9 mouse cellular contexts compared by ENCODE assay signal in genomic region chr2:152412526-152413157, GRCm38 (mm10). TPM values are rescaled to one million over a fixed set of nuclear protein-coding genes. Genes with fewer than 3 reads are reported as not detected.
DNase-seq lines count a peak whose midpoint lies in the region; ATAC-seq and TF ChIP-seq lines count a peak whose summit lies in the region.
"Had no signal": no experiment of that assay in that cellular context is flagged by ENCODE, and none has a peak within 500 bp of the region (broad histone marks: within the 10 kb centered on the region; RNA-seq: fewer than 3 reads in every experiment).

No protein-coding gene starts in this region.

- ATAC-seq in hindbrain, embryonic 11.5 days (ENCODE audit: low FRiP score) = no peak
- ATAC-seq in liver, postnatal 0 days = no peak

- H3K4me3 ChIP-seq in ES-E14 (ENCODE audit: insufficient read depth in 1 of 2, low read depth in 1 of 2, low read length in 2 of 2, poor library complexity in 1 of 2, severe bottlenecking in 1 of 2) = peak overlapping the region; percentile 69 to 81
- H3K4me3 ChIP-seq in hindbrain, embryonic 11.5 days (ENCODE audit: low read depth, low read length) = peak overlapping the region; percentile 92
- peak overlapping the region; percentile 89 for H3K4me3 ChIP-seq in liver, postnatal 0 days (ENCODE audit: low read depth, low read length)

- H3K9ac ChIP-seq in ES-E14 (ENCODE audit: insufficient read depth, low read depth, low read length, poor library complexity, severe bottlenecking) = peak overlapping the region; percentile 52; the same call in 1 of the 2 replicates
- peak overlapping the region; percentile 99 for H3K9ac ChIP-seq in hindbrain, embryonic 11.5 days (ENCODE audit: low read depth, low read length)
- H3K9ac ChIP-seq in liver, postnatal 0 days (replicated peaks) = peak overlapping the region; percentile 94; the same call in 1 of the 2 replicates

- peaks cover 3% of the 10 kb centered on the region; the same call in 1 of the 2 replicates for H3K36me3 ChIP-seq in ES-E14 (ENCODE audit: control insufficient read depth, insufficient read depth, low read length, poor library complexity, severe bottlenecking)
- H3K36me3 ChIP-seq in hindbrain, embryonic 11.5 days (ENCODE audit: control insufficient read depth, insufficient read depth, low read length) = no peaks in the 10 kb centered on the region
- no peaks in the 10 kb centered on the region for H3K36me3 ChIP-seq in liver, postnatal 0 days (replicated peaks; ENCODE audit: insufficient read depth, low read length)

- in situ Hi-C loops in ES-E14 (cut with MboI; ENCODE audit: low sequenced_read_pairs in 2 of 2, unreplicated experiment in 2 of 2) = no loop called here

- H3K27me3 ChIP-seq in hindbrain, embryonic 11.5 days (ENCODE audit: control insufficient read depth, insufficient read depth, low read length) = no peaks in the 10 kb centered on the region
- H3K27me3 ChIP-seq in liver, postnatal 0 days (ENCODE audit: insufficient read depth, low read length) = no peaks in the 10 kb centered on the region

- no peak overlapping the region for H3K27ac ChIP-seq in ES-E14 (ENCODE audit: insufficient read depth, low read depth, low read length, poor library complexity, severe bottlenecking)
- peak overlapping the region; percentile 65; the same call in 1 of the 2 replicates for H3K27ac ChIP-seq in hindbrain, embryonic 11.5 days (ENCODE audit: low read depth, low read length)
- no peak overlapping the region for H3K27ac ChIP-seq in liver, postnatal 0 days (ENCODE audit: low read depth)

- H3K4me2 ChIP-seq in hindbrain, embryonic 11.5 days (replicated peaks; ENCODE audit: low read depth, low read length) = peak overlapping the region; percentile 91
- peak overlapping the region; percentile 89 for H3K4me2 ChIP-seq in liver, postnatal 0 days (ENCODE audit: low read depth, low read length)

- no peaks in the 10 kb centered on the region for H3K9me3 ChIP-seq in ES-E14 (ENCODE audit: control insufficient read depth, insufficient read depth, low read depth, low read length)
- H3K9me3 ChIP-seq in hindbrain, embryonic 11.5 days (ENCODE audit: control insufficient read depth, low read length) = no peaks in the 10 kb centered on the region
- H3K9me3 ChIP-seq in liver, postnatal 0 days (ENCODE audit: low read length) = 0 out of 2 replicates have a peak, but pooled peaks cover 3% of the 10 kb centered on the region

- TF ChIP-seq EP300 in liver, postnatal 0 days (IDR thresholded peaks at IDR 0.05; ENCODE audit: low read depth) = no peak

- peak; percentile 45 for DNase-seq in cerebellum, adult 9-10 months
- no peak for DNase-seq in cerebellum, postnatal 36 days
- no peak for DNase-seq in ES-E14 (ENCODE audit: low read depth, low spot score)
- peak; percentile 51 for DNase-seq in hindbrain, embryonic 11.5 days (ENCODE audit: low spot score)
- no peak for DNase-seq in liver, postnatal 0 days
- no peak for DNase-seq in urinary bladder, postnatal 25 days (ENCODE audit: low spot score)
- no peak for DNase-seq in thymus, postnatal 0 days (ENCODE audit: low spot score)
- no peak for DNase-seq in cerebellum, adult 11 months

- H3K4me1 ChIP-seq in ES-E14 (ENCODE audit: control insufficient read depth in 2 of 2, insufficient read depth in 2 of 2, low read length in 2 of 2, poor library complexity in 1 of 2) = peaks cover 6 to 16% of the 10 kb centered on the region in 2 experiments; a peak in 2 of 4 replicates
- H3K4me1 ChIP-seq in hindbrain, embryonic 11.5 days (replicated peaks; ENCODE audit: control insufficient read depth, insufficient read depth, low read length) = peaks cover 13% of the 10 kb centered on the region
- peaks cover 34% of the 10 kb centered on the region for H3K4me1 ChIP-seq in liver, postnatal 0 days (ENCODE audit: insufficient read depth)

- no peak for TF ChIP-seq CTCF in liver, postnatal 0 days (IDR thresholded peaks at IDR 0.05; ENCODE audit: low read depth)

- 3% methylated on average over 15 of the region's 15 CpGs for WGBS in hindbrain, embryonic 11.5 days
- WGBS in liver, postnatal 0 days (ENCODE audit: insufficient replicate concordance) = 38% methylated on average over 15 of the region's 15 CpGs

TF ChIP-seq in ES-E14, 5 proteins besides CTCF, POLR2A, EP300 and RAD21:
- TF ChIP-seq CHD2 (IDR thresholded peaks at IDR 0.05; ENCODE audit: low read depth, low read length) (no peak), HCFC1 (IDR thresholded peaks at IDR 0.05; ENCODE audit: borderline replicate concordance, insufficient read depth, low read length) (no peak), ZC3H11A (IDR thresholded peaks at IDR 0.05; ENCODE audit: borderline replicate concordance, low read depth, low read length) (no peak), MAFK (IDR thresholded peaks at IDR 0.05; ENCODE audit: insufficient read depth, low read depth, low read length) (no peak), ZNF384 (IDR thresholded peaks at IDR 0.05; ENCODE audit: low read depth, low read length) (no peak)

RNA-seq across cellular contexts. Expression of gene Zcchc3, which starts 2.2 kb away (rescaled TPM):
- 21.4 and 22.9 TPM in 2 replicates for total RNA-seq in ES-E14 (2012; rRNA removed)
- 42.9 and 45.9 TPM in 2 replicates for polyA plus RNA-seq in hindbrain, embryonic 11.5 days (2014; fragmentation: Nextera tagmentation; extraction: Ambion mirVana)
- 6.4 and 7.4 TPM in 2 replicates for polyA plus RNA-seq in liver, postnatal 0 days (2015; fragmentation: Nextera tagmentation; extraction: Ambion mirVana)
- polyA plus RNA-seq in thymus, postnatal 0 days (2015; fragmentation: Nextera tagmentation; extraction: Ambion mirVana) = 7.2 and 7.4 TPM in 2 replicates

RNA-seq across cellular contexts. Expression of gene 6820408C15Rik, which starts 2.7 kb away (rescaled TPM):
- 0.18 and 0.58 TPM in 2 replicates for total RNA-seq in ES-E14 (2012; rRNA removed)
- 2.9 and 3.8 TPM in 2 replicates for polyA plus RNA-seq in hindbrain, embryonic 11.5 days (2014; fragmentation: Nextera tagmentation; extraction: Ambion mirVana)
- polyA plus RNA-seq in liver, postnatal 0 days (2015; fragmentation: Nextera tagmentation; extraction: Ambion mirVana) = 0.13 and 0.42 TPM in 2 replicates
- 0.51 and 0.64 TPM in 2 replicates for polyA plus RNA-seq in thymus, postnatal 0 days (2015; fragmentation: Nextera tagmentation; extraction: Ambion mirVana)

RNA-seq across cellular contexts. Expression of gene Sox12, which starts 14.8 kb away (rescaled TPM):
- 7.4 and 9.1 TPM in 2 replicates for total RNA-seq in ES-E14 (2012; rRNA removed)
- polyA plus RNA-seq in hindbrain, embryonic 11.5 days (2014; fragmentation: Nextera tagmentation; extraction: Ambion mirVana) = 18.6 and 20.7 TPM in 2 replicates
- 1.2 and 1.3 TPM in 2 replicates for polyA plus RNA-seq in liver, postnatal 0 days (2015; fragmentation: Nextera tagmentation; extraction: Ambion mirVana)
- polyA plus RNA-seq in thymus, postnatal 0 days (2015; fragmentation: Nextera tagmentation; extraction: Ambion mirVana) = 0.91 and 1.2 TPM in 2 replicates

RNA-seq across cellular contexts. Expression of gene Nrsn2, which starts 36.2 kb away (rescaled TPM):
- total RNA-seq in ES-E14 (2012; rRNA removed) = 2.1 and 3.3 TPM in 2 replicates
- 8.2 and 8.5 TPM in 2 replicates for polyA plus RNA-seq in hindbrain, embryonic 11.5 days (2014; fragmentation: Nextera tagmentation; extraction: Ambion mirVana)
- polyA plus RNA-seq in liver, postnatal 0 days (2015; fragmentation: Nextera tagmentation; extraction: Ambion mirVana) = not detected in 2 replicates
- not detected in 2 replicates for polyA plus RNA-seq in thymus, postnatal 0 days (2015; fragmentation: Nextera tagmentation; extraction: Ambion mirVana)

RNA-seq across cellular contexts. Expression of gene Defb23, which starts 51.8 kb away (rescaled TPM):
- not detected in 2 replicates for total RNA-seq in ES-E14 (2012; rRNA removed)
- polyA plus RNA-seq in hindbrain, embryonic 11.5 days (2014; fragmentation: Nextera tagmentation; extraction: Ambion mirVana) = not detected in 2 replicates
- not detected in 2 replicates for polyA plus RNA-seq in liver, postnatal 0 days (2015; fragmentation: Nextera tagmentation; extraction: Ambion mirVana)
- 0.23 and 0.28 TPM in 2 replicates for polyA plus RNA-seq in thymus, postnatal 0 days (2015; fragmentation: Nextera tagmentation; extraction: Ambion mirVana)
- polyA plus RNA-seq: testis, adult 2 months had no signal

Comparison
In these comparisons a context has a peak if more than half of its experiments do, and no peak if none do; other contexts are left out.
1. DNase-seq: peak in cerebellum, adult 9-10 months (single experiment) and hindbrain, embryonic 11.5 days (single experiment); none in cerebellum, postnatal 36 days (0 of 2), ES-E14 (single experiment), liver, postnatal 0 days (single experiment), urinary bladder, postnatal 25 days (single experiment), thymus, postnatal 0 days (single experiment) and cerebellum, adult 11 months (single experiment).
2. Peak in every context shown above with its lines, with median percentiles within 50 percentile points of each other: H3K4me3 ChIP-seq and H3K9ac ChIP-seq.